Mouse (Mus musculus) forebrain, embryonic 12.5 days (tissue): Measurements from ENCODE around the gene Myo5c. TPM values are rescaled to one million over a fixed set of nuclear protein-coding genes. Genes with fewer than 3 reads are reported as not detected.
"Not testable (repeated sequence)": the region's sequence is repeated elsewhere in the genome, so short reads cannot be mapped to it uniquely, and the experiment has no call there.

Experiments
- ATAC-seq: fragments of 200-750 bp; cut with Nextera tagmentation; 2 replicates; pipeline ENCODE4 v1.8.0; 2017; ENCODE audit warnings: moderate TSS enrichment; ENCODE audit not compliant: low FRiP score
- H3K27ac ChIP-seq: fragments of 300-500 bp; sonication (generic); 2 replicates; pipeline ENCODE4 v1.5.1; 2016; ENCODE audit warnings: mild to moderate bottlenecking
- H3K27me3 ChIP-seq: fragments of 300-500 bp; sonication (generic); 2 replicates; pipeline ENCODE4 v1.6.1; 2016; ENCODE audit warnings: mild to moderate bottlenecking
- H3K36me3 ChIP-seq: fragments of 300-500 bp; sonication (generic); replicated peaks from 2 replicates; pipeline ENCODE4 v1.6.1; 2016; ENCODE audit warnings: mild to moderate bottlenecking
- H3K4me1 ChIP-seq: fragments of 300-500 bp; sonication (generic); 2 replicates; pipeline ENCODE4 v1.6.1; 2016
- H3K4me2 ChIP-seq: fragments of 300-500 bp; sonication (generic); 2 replicates; pipeline ENCODE4 v1.6.1; 2016; ENCODE audit warnings: mild to moderate bottlenecking, moderate library complexity
- H3K4me3 ChIP-seq: fragments of 300-500 bp; sonication (generic); replicated peaks from 2 replicates; pipeline ENCODE4 v1.5.1; 2016; ENCODE audit warnings: mild to moderate bottlenecking
- H3K9ac ChIP-seq: fragments of 300-500 bp; sonication (generic); 2 replicates; pipeline ENCODE4 v1.6.1; 2016; ENCODE audit warnings: mild to moderate bottlenecking
- H3K9me3 ChIP-seq: fragments of 300-500 bp; sonication (generic); 2 replicates; pipeline ENCODE4 v1.6.1; 2016
- WGBS: fragments of 180-500 bp; shearing (Covaris S2); methylation state at CpG from one replicate; pipeline ENCODE4 v1.1.7; 2016; 5-methylcytosine and 5-hydroxymethylcytosine counted together
- polyA plus RNA-seq: library from polyadenylated mRNA; unstranded; fragments of >200 nt; fragmentation: Nextera tagmentation; extraction: Ambion mirVana; gene quantifications from 2 replicates; pipeline ENCODE4 v1.2.1, GENCODE M21; 2016

The Myo5c gene
- polyA plus RNA-seq, 1 experiment from 2014 or later, result 0.63 TPM

DNA sequence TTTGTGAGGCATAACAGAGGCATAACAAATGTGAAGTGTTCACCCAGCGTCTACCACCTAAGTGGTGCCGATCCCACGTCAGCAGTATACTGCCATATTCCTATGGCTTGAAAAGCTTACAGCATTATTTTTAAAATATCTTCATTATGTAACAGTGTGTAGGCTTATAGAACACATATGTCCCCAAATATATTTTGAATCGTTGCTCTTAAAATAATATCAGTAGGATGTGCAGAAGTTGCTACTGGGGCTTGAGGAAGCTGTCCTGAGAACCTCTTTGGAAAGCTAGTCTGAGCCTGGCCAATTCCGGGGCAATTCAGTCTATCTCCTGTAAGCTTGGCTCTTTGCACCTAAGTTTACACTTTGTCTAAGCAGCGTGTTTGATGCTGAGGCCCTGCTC, 16.1 kb downstream of the Myo5c start:
- Histone ChIP-seq H3K27me3 (no peaks in the 10 kb centered on the region), H3K4me3 (no peak overlapping the region), H3K9me3 (no peaks in the 10 kb centered on the region), H3K4me2 (no peak overlapping the region), H3K27ac (no peak overlapping the region), H3K36me3 (no peaks in the 10 kb centered on the region), H3K4me1 (peaks cover 7% of the 10 kb centered on the region), H3K9ac (no peak overlapping the region)
- ATAC-seq, result no peak
- WGBS, result 87% methylated on average over 6 of the region's 6 CpGs

DNA sequence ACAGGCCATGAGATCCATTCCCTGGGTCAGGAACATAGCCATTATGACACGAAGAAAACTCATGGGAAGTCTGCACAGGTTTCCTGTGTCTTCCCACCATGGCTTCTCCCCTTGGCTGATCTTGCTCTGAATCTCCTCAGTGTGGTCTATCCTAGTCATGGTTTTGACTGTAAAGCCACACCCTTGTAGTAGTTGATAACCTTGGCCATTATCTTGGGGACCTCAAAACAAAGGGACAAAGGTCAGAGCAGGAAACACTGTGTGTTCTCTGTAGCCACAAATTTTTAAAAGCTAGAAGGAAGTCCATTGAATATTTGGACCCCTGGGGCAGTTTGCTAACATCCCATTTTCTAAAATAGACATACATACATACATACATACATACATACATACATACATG, 16.5 kb downstream of the Myo5c start:
- Histone ChIP-seq H3K27me3 (no peaks in the 10 kb centered on the region), H3K9me3 (no peaks in the 10 kb centered on the region), H3K9ac (no peak overlapping the region), H3K4me2 (no peak overlapping the region), H3K27ac (no peak overlapping the region), H3K4me3 (no peak overlapping the region), H3K4me1 (peaks cover 7% of the 10 kb centered on the region), H3K36me3 (no peaks in the 10 kb centered on the region)
- 68% methylated on average over 1 of the region's 1 CpGs for WGBS
- no peak for ATAC-seq

DNA sequence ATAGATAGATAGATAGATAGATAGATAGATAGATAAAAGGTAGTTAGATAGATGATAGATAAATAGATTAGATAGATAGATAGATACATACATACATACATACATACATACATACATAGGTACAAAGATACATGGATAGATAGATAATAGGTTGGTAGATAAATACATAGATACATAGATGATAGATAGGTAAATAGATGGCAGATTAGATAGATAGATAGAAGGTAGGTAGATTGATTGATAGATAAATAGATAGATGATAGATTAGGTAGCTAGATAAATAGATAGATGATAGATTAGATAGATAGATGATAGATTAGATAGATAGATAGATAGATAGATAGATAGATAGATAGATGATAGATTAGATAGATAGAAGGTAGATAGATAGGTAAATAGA, 17.1 kb downstream of the Myo5c start:
- H3K4me2 ChIP-seq, result no peak overlapping the region
- H3K9ac ChIP-seq, result no peak overlapping the region
- H3K4me1 ChIP-seq, result peaks cover 7% of the 10 kb centered on the region
- ATAC-seq, result no peak
- no peak overlapping the region for H3K27ac ChIP-seq
- no peaks in the 10 kb centered on the region for H3K9me3 ChIP-seq
- H3K4me3 ChIP-seq, result no peak overlapping the region
- H3K36me3 ChIP-seq, result no peaks in the 10 kb centered on the region
- no peaks in the 10 kb centered on the region for H3K27me3 ChIP-seq

DNA sequence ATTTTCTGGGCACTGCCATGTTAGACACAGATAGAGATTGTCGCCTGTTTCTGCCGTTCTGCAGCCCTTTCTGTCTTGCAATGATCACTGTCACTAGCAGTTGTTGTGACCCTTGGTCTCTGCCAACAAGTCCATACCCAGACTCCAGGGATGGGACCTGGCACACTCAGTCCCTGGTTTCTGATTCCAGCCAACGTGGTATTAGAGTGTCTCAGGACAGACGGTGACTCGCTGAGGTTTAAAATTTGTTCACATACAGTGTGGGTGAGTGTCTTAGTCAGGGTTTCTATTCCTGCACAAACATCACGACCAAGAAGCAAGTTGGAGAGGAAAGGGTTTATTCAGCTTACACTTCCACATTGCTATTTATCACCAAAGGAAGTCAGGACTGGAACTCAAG, 21.3 kb downstream of the Myo5c start:
- H3K4me1 ChIP-seq, result peaks cover 19% of the 10 kb centered on the region
- not testable (repeated sequence) for H3K36me3 ChIP-seq, H3K4me3 ChIP-seq, H3K27me3 ChIP-seq, H3K9ac ChIP-seq, ATAC-seq, H3K27ac ChIP-seq, H3K4me2 ChIP-seq, H3K9me3 ChIP-seq
- 83% methylated on average over 6 of the region's 6 CpGs for WGBS

GRCm38 (mm10) chr9:75253766-75254165, 21.9 kb downstream of the Myo5c start:
- H3K4me3 ChIP-seq, result no peak overlapping the region
- H3K9ac ChIP-seq, result no peak overlapping the region
- no peaks in the 10 kb centered on the region for H3K9me3 ChIP-seq
- H3K4me2 ChIP-seq, result no peak overlapping the region
- 44% methylated on average over 3 of the region's 3 CpGs for WGBS
- ATAC-seq, result no peak
- H3K27me3 ChIP-seq, result no peaks in the 10 kb centered on the region
- H3K4me1 ChIP-seq, result peaks cover 19% of the 10 kb centered on the region
- H3K36me3 ChIP-seq, result no peaks in the 10 kb centered on the region
- peak overlapping the region; percentile 76 for H3K27ac ChIP-seq

DNA sequence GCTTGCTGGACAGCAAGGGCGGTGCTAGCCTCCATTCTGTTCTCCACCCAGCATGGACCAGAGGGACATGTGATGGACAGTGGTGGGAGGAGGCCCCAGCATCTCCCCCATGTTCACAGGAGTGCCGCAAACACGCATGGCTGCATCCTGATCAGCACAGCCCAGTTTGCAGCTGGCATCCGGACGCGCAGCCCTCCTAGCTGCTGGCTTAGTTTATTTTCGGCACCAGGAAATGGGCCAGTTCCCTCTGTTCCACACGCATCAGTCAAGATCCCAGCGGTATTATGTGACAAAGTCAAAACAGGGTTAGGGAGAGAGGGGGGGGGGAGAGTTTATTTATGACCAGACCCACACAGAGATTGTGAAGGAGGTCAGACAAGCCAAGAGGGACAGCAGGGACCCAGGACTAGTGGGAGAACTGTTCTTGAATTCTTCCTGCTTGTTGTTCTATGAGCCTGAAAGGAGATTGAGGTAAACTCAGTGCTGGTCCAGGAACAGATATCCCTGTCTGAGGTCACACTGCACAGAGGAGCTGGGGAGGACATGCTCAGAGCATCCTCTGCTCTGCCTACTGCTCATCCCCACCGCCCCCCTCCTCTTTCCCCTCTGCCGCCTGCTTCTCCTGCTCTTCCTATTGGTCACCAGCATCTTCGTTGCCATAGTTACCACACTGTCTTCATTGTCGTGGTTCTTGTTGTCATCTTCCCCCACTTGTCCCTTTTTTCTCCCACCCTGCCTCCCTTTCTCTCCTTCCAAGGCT, 22.6 kb downstream of the Myo5c start:
- 54% methylated on average over 12 of the region's 13 CpGs for WGBS
- Histone ChIP-seq H3K27ac (peak overlapping the region; percentile 76), H3K4me1 (peaks cover 19% of the 10 kb centered on the region), H3K9me3 (no peaks in the 10 kb centered on the region), H3K36me3 (no peaks in the 10 kb centered on the region), H3K4me3 (no peak overlapping the region), H3K27me3 (no peaks in the 10 kb centered on the region), H3K4me2 (no peak overlapping the region), H3K9ac (no peak overlapping the region)
- peak; percentile 95 for ATAC-seq

DNA sequence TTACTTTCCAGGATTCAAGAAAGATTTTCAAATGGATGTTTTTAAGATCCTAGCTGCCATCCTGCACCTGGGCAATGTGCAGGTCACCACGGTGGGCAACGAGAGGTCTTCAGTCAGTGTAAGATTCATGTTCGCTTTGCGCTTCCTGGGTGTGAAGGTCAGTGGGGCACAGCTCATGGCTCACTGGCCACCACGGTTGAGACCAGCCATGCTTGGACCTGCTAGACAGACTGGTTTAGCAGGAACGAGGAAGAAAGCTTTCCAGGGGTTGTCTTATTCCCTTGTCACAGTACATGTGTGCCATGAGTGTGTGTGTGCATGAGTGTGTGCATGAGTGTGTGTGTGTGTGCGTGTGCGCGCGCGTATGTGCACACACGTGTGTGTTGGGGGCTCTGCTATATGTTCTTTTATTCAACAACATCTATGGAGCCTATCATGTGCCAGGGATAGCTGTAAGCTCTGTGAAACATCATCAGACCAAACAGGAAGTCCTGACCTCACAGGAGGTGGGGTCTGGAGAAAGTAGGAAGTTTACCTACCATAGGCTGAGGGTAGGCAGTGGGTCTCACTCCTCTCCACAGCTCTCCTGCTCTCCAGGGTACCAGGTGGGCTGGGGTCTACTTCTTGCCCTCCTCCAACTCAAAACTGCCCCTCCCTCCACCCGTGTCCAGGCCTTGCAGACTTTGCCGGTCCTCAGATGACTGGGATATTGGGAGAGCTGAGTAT, 24.2 kb downstream of the Myo5c start:
- H3K36me3 ChIP-seq, result no peaks in the 10 kb centered on the region

GRCm38 (mm10) chr9:75258792-75259191, 27.0 kb downstream of the Myo5c start:
- no peak overlapping the region for H3K27ac ChIP-seq
- ATAC-seq, result no peak
- no peak overlapping the region for H3K4me3 ChIP-seq
- no peak overlapping the region for H3K9ac ChIP-seq
- WGBS, result 74% methylated on average over 4 of the region's 4 CpGs
- peaks cover 11% of the 10 kb centered on the region; the same call in 1 of the 2 replicates for H3K27me3 ChIP-seq
- H3K36me3 ChIP-seq, result no peaks in the 10 kb centered on the region
- no peak overlapping the region for H3K4me2 ChIP-seq
- H3K9me3 ChIP-seq, result no peaks in the 10 kb centered on the region
- peaks cover 40% of the 10 kb centered on the region for H3K4me1 ChIP-seq

More for the DNA sequence above, 24.2 kb downstream of the Myo5c start:
- H3K4me3 ChIP-seq, result no peak overlapping the region
- no peaks in the 10 kb centered on the region for H3K27me3 ChIP-seq
- no peak for ATAC-seq
- 91% methylated on average over 14 of the region's 14 CpGs for WGBS
- peaks cover 24% of the 10 kb centered on the region for H3K4me1 ChIP-seq
- H3K27ac ChIP-seq, result 0 out of 2 replicates have a peak overlapping the region, but pooled peaks have one; percentile 31
- no peak overlapping the region for H3K9ac ChIP-seq
- H3K9me3 ChIP-seq, result no peaks in the 10 kb centered on the region
- no peak overlapping the region for H3K4me2 ChIP-seq

DNA sequence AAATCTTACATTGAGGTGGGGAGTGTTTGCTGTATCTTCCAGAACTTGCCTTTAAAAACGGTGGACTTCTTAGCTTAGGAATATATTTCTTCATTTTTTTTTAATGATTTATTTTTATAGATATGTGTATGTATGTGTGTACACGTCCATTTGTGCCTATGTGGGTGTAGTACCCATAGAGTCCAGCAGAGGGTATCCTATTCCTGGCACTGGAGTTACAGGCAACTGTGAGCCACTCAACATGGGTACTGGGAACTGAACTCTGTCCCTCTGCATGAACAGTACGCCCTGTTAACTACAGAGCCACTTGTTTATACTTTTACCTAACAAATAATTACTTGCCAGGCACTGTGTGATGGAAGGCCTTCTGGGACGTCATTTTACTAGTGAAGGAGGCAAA, 27.8 kb downstream of the Myo5c start:
- no peak overlapping the region for H3K9ac ChIP-seq
- H3K27ac ChIP-seq, result no peak overlapping the region
- 90% methylated on average over 4 of the region's 4 CpGs for WGBS
- H3K36me3 ChIP-seq, result no peaks in the 10 kb centered on the region
- H3K4me3 ChIP-seq, result no peak overlapping the region
- peaks cover 38% of the 10 kb centered on the region for H3K4me1 ChIP-seq
- no peaks in the 10 kb centered on the region for H3K9me3 ChIP-seq
- no peak for ATAC-seq
- H3K27me3 ChIP-seq, result peaks cover 11% of the 10 kb centered on the region; the same call in 1 of the 2 replicates
- H3K4me2 ChIP-seq, result no peak overlapping the region

- Histone ChIP-seq H3K36me3 (no peaks in the 10 kb centered on the region), H3K4me2 (no peak overlapping the region), H3K9me3 (no peaks in the 10 kb centered on the region), H3K4me3 (no peak overlapping the region), H3K9ac (no peak overlapping the region), H3K4me1 (peaks cover 31% of the 10 kb centered on the region), H3K27ac (peak overlapping the region; percentile 75), H3K27me3 (peaks cover 11% of the 10 kb centered on the region; the same call in 1 of the 2 replicates)
- ATAC-seq, result peak; percentile 86
- WGBS, result 3% methylated on average over 8 of the region's 8 CpGs
These were observed 29.6 kb downstream of the Myo5c start for GRCm38 (mm10) chr9:75261332-75261872.

DNA sequence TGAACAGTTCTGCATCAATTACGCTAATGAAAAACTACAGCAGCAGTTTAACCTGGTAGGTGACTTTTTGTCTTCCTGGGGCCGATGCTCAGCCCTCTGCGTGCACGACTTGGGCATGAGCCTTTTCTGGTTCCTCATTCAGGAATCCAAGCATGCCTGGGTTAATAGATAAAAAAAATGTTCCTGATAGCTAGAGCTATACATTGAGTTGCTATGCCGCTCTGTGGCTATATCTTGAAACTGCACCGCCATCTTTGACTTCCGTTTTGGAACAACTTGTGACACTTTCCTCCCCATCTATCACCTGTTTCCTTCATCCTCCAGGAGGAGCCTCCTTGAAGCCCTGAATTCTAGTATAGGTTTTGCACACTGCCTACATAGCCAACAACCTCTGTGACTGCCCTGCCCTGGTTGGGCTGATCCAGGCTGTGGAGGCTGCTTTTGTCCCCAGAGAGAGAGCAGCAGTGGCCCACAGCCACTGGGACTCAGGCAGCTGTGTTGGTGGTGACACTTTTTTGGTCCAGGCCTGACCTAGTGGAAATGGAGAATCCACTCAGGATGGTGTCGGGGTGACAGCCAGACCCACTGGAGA, 30.5 kb downstream of the Myo5c start:
- H3K9me3 ChIP-seq, result no peaks in the 10 kb centered on the region
- H3K4me2 ChIP-seq, result no peak overlapping the region
- no peak overlapping the region for H3K4me3 ChIP-seq
- no peak overlapping the region for H3K9ac ChIP-seq
- WGBS, result 73% methylated on average over 8 of the region's 8 CpGs
- H3K27me3 ChIP-seq, result peaks cover 11% of the 10 kb centered on the region; the same call in 1 of the 2 replicates
- peaks cover 31% of the 10 kb centered on the region for H3K4me1 ChIP-seq
- no peaks in the 10 kb centered on the region for H3K36me3 ChIP-seq
- peak overlapping the region; percentile 75; the same call in 1 of the 2 replicates for H3K27ac ChIP-seq
- no peak for ATAC-seq

DNA sequence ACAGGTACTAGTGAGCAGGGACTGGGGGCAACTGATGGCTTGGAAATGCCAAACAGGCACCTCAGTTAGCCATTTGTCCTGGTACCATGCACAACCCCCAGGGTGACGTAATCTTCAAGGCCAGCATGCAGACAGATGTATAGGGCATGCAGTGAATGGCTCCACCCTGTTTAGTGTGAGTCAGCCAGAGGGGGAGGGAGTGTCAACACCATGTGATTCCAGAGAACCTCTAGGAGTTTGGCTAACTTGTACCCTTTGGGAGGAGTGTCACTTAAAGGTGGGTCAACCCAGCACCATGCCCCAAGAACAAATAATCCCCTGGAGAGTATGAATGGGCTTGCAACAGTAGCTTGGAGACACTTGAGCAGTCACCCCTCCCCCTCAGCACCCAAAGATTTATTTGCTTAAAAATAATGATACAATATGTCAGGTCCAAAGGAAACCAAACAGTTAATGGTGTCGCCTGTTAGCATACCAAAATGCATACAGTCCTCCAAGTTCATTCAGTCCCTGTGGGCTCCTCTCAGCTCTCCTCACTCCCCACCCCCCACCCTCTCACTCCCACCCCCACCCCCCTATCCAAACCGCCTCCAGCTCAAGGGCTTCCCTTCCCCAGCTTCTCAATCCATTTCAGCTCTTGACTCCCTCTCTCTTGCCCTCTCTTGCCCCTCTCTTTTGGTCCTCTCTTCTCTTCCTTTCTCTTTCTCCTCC, 32.3 kb downstream of the Myo5c start:
- Histone ChIP-seq H3K4me3 (no peak overlapping the region), H3K27me3 (peaks cover 11% of the 10 kb centered on the region; the same call in 1 of the 2 replicates), H3K9me3 (no peaks in the 10 kb centered on the region), H3K27ac (no peak overlapping the region), H3K36me3 (no peaks in the 10 kb centered on the region), H3K4me2 (no peak overlapping the region), H3K4me1 (peaks cover 31% of the 10 kb centered on the region), H3K9ac (no peak overlapping the region)
- ATAC-seq, result no peak
- WGBS, result 43% methylated on average over 3 of the region's 3 CpGs
